Mouse (Mus musculus): ENCODE measurements around the gene Ndufaf7.

Gene Ndufaf7

DNA sequence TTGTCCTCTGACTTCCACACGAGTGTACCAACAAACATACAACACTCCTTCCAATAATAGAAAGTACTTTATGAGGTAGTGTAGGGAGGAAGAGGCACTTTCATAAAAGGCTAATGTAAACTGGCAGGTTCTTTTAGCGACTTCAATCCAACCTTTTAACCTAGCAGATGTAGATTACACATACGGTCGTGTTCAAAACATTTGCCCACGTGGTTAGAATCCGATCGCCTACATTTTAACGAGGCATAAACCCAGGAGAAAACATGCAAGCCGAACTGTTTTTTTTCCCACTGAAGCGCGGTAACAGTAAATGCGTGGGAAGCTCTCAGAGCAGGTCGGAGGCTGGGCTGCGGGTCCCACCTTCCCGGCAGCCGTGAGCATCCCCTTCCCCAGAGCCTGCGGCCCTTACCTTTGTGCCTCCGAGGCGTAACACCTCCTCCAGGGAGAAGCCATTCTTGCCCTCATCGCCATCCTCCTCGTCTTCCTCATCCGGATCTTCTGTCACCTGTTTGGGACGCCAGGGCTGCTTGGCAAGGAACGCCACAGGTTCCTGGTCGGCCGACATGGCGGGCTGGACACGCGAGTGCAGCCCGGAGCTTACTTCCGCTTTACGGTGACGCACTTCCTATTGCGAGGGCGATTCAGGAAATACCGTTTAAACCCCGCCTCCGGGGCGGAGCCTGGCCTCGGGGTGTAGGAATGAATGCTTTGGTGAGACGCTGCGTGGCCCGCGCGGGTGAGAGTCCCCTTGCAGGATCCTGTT is at the start of gene Ndufaf7, which contains the start of gene Cebpz:
Gene Ndufaf7, plus strand, starts transcription at position 671 of the 763 bp plus-strand sequence.
Gene Cebpz, minus strand, starts transcription at position 601 of the 763 bp plus-strand sequence.
- DNase-seq (ENCODE audit: low spot score in 2 of 2): peak; percentile 95 to 97

GRCm38 (mm10) chr17:78888554-78888953 is 48.4 kb upstream of the Ndufaf7 start:
- DNase-seq (ENCODE audit: low spot score in 2 of 2): no peak

GRCm38 (mm10) chr17:78889184-78889583 is 47.8 kb upstream of the Ndufaf7 start:
- DNase-seq (ENCODE audit: low spot score in 2 of 2): no peak

- DNase-seq (ENCODE audit: low spot score in 2 of 2): no peak
Observed at GRCm38 (mm10) chr17:78891020-78891419, 45.9 kb upstream of the Ndufaf7 start.

DNA sequence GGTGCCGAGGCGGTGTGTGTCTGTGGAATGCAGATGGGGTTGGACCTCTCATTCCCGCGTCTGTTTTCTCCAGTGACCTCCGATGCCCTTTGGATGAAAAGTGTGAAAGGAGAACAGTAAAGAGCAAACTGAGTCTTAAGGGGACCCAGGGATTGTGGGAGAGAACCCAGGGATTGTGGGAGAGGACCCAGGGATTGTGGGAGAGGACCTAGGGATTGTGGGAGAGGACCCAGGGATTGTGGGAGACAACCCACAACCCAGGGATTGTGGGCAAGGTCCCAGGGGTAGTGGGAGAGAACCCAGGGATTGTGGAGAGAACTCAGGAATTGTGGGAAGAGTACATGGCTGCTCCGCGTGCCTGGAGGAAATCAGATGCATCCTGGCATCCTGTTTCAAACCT is 41.9 kb upstream of the Ndufaf7 start:
- DNase-seq (ENCODE audit: low spot score in 2 of 2): no peak

- DNase-seq (ENCODE audit: low spot score in 2 of 2): no peak
Observed at GRCm38 (mm10) chr17:78895394-78895793, 41.5 kb upstream of the Ndufaf7 start.

- DNase-seq (ENCODE audit: low spot score in 2 of 2): no peak
Observed at GRCm38 (mm10) chr17:78903158-78903557, 33.8 kb upstream of the Ndufaf7 start.

DNA sequence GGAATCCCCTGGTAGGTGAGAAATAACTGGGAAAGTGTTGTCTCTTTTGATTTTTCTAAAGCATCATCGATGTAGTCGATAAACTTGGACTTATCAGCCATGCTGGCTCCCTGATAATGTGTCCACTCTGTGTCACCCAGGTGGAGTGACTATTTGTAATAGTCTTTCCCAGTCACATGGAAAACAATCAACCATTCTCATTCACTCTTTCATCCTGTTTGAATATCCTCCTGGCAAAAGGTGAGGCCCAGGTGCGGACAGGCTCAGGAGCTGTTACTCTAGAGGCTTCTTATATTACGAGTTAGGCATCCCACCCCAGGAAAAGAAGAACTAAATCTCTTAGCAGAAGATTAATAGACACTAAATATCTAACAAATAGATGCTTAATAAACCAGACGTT is 30.0 kb upstream of the Ndufaf7 start, which contains the start of gene Sult6b1:
Gene Sult6b1, minus strand, starts transcription at position 101 of the 400 bp plus-strand sequence.
- DNase-seq (ENCODE audit: low spot score in 2 of 2): no peak

GRCm38 (mm10) chr17:78909374-78909773 is 27.6 kb upstream of the Ndufaf7 start:
- no peak for DNase-seq (ENCODE audit: low spot score in 2 of 2)

DNA sequence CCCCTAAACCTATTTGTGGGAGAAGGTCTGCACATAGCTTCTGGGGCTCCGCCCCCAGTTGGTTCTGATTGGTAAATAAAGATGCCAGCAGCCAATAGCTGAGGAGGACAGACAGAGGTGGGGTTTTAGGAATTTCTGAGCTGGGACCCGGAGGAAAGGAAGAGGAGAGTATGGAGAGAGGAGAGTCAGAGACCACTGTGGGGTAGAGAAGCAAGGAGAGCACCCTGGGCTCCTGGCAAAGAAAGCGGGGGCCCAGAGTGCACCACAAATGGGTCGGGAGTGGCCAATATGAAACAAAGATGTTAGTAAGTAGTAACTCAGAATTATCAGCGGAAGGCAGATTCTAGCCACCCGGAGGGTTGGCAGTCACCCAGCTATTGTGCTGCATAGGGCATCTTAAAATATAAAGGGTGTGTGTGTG is 24.1 kb upstream of the Ndufaf7 start:
- no peak for DNase-seq (ENCODE audit: low spot score in 2 of 2)

DNA sequence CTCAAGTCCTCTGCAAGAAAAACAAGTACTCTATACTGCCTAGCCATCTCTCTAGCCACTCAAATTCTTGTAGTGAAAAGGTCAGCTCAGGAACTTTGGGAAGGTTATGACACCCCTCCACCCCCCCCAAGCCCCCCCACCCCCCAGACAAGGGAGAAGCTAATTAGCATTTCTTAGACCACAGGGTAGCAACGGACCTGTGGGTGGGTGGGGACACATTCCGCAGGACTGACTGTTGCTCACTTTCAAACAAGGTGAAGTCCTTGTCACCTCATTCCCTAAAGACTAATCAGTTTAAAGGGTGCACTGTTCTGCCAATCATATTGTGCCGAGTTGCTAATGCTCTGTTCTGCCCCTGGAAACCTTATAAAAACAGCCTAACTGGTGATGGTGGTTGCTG is 23.0 kb upstream of the Ndufaf7 start:
- DNase-seq (ENCODE audit: low spot score in 2 of 2): no peak

DNA sequence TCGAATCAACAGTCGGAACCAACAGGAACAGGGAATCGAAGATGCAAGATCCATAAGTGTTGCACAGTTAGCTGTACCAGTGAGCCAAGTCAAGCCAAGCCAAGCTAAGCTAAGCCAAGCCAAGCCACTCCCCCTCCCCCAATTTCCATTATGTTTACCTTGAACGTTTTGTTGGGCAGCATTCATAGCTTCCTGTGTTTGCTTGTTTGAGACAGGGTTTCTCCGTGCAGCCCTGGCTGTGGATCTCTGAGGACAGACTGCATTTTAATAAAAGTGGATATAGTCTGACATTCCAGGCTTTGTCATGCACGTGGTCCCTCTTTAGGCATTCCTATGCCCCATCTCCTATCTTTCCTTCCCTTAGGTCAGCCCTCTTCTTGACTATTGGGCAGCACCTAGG is 21.2 kb upstream of the Ndufaf7 start:
- DNase-seq (ENCODE audit: low spot score in 2 of 2): no peak

DNA sequence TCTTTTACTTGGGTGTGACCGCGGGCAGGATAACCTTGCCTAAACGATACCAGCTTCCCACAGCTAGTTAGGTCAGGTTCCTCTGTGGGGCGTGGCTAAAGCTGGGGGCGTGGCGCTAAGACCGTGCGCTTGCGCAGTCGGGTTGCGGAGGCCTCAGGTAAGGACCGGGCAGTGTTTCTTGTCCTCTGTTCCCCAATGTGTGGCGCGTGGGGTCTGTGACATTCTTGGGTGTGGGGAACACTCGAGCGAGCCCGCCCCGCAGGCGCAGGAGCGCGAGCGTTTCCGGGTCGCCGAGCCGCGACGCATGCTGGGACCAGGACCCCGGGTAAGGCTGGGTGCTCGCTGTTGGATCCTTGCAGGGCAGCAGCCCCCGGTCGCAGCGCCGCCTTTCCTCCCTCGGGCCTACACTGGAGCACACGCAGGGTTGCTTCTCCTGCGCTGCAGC is 20.5 kb upstream of the Ndufaf7 start, which contains the start of gene Cebpzos:
Gene Cebpzos, plus strand, starts transcription at position 132 of the 445 bp plus-strand sequence.
- DNase-seq (ENCODE audit: low spot score in 2 of 2): peak; percentile 81 to 88

- DNase-seq (ENCODE audit: low spot score in 2 of 2): no peak
Observed at GRCm38 (mm10) chr17:78916899-78917298, 20.0 kb upstream of the Ndufaf7 start.

DNA sequence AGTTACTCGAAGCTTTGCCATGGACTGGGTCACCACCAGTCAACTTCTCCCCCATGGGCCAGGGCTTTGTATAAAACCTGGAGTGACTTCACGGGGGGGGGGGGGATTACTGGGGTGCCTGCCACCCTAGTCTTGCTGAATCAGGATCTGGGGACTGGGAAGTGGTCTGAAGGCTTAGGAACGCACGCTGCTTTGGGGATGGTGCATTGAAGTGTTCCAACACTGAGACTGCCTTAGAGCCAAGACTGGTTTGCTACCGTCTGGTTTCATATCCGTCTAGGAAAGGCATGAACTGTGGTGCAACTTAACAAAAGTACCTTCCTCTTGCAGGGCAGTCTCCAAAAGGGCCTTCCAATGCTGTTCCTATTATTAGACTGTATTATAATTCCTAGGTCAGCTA is 19.2 kb upstream of the Ndufaf7 start:
- DNase-seq (ENCODE audit: low spot score in 2 of 2): no peak

- no peak for DNase-seq (ENCODE audit: low spot score in 2 of 2)
Observed at GRCm38 (mm10) chr17:78935857-78936256, 1.1 kb upstream of the Ndufaf7 start.

DNA sequence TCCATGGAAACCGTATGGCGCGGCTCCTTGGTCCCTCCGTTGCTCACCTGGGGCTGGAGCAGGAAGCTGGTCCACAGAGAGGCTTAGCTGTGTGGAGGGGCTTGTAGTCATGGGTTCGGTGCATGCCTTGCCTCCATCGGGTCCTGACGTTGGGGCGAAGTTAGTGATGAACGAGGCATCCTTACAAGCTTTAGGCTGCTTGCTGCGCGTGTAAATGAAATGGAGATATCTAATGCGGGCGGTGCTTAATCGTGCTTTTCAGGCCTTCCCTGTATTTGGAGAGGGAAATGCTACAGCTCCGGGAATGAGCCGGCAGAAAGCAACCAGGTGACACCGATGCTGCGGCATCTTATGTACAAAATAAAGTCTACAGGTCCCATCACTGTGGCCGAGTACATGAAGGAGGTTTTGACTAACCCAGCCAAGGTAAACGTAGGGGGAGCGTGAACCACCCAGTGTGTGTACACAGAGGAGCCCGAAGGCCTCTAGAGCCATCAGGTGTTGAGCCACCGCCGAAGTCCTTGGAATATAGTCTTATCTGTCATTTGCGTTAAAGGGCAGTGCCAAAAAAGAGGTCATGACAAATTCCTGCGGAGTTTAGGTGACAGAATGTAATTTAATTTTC is 405 bp downstream of the Ndufaf7 start:
- DNase-seq (ENCODE audit: low spot score in 2 of 2): no peak

DNA sequence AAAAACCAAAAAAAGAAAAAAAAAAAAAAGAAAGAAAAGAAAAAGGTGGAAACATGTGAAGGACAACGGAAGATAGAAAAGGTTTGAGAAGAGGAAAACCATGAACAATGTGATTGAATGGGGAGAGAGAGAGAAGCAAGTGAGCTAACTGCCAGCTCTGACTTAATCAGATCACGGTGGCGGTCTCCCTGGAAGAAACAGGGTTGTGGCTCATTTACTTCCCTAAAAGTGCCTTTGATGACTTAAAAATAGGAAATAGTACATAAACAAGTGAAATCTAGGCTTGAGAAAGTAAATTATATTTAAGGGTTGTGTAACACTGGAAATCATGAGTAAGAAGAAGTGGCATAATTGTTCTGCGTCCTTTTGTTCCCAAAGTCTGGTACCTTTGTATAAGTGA is 2.0 kb downstream of the Ndufaf7 start:
- DNase-seq (ENCODE audit: low spot score in 2 of 2): no peak

- DNase-seq (ENCODE audit: low spot score in 2 of 2): no peak
Observed at GRCm38 (mm10) chr17:78942579-78942978, 5.6 kb downstream of the Ndufaf7 start.

DNA sequence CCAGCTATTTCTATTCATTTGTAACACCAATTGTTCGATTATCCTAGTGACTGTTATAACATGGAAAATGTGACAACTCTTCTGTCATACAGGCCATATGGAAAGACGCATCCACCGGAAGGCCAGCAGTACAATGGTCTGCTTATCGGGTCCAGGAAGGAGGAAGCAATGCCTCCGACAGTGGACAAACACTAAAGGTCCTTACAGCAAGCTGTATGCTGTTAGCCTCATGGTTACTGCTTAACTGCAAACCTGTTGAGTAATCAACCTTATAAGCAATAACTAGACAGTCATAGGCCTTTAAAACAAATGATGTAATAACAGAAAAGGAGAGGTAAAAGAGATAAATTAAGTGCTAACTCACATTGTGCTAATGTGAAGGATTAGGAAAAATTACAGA is 14.3 kb downstream of the Ndufaf7 start:
- DNase-seq (ENCODE audit: low spot score in 2 of 2): no peak

DNA sequence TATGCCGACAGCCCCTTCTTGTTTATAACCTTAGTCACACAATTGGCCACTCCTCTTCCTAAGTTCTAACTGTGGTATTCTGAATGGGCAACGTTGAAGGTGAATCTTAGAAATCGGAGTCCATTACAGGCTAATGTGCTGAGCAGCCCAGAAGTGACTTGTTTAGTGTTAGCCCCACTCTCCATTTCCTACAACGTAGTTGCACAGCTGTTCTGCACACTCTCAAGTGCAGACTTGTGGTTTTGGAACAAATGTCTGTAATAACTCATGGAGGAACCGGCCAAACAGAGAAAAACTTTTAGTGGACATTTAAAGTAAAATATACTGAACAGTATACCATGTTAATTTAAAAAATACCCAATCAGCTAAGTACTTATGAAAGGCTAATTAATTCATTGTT is 15.1 kb downstream of the Ndufaf7 start:
- no peak for DNase-seq (ENCODE audit: low spot score in 2 of 2)

DNA sequence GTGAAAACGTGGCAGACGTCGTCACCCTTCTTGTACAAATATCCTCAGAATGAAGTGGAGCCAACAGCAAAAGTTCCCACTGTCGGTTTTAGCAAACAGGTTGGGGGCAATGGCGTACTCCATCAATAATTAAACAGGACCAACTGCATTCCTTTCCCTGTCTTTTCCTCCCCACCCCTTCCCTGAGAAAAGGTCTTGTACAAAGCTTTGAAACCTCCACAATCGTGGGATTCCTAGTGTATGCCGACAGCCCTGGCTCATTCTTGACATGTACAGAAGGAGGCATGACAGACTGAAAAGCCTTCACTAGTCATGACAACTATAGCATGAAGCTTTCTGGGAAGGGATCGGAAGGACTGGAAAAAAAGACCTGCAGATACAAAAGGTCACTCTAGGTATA is 16.3 kb downstream of the Ndufaf7 start:
- no peak for DNase-seq (ENCODE audit: low spot score in 2 of 2)

GRCm38 (mm10) chr17:78959473-78959872 is 22.5 kb downstream of the Ndufaf7 start:
- DNase-seq (ENCODE audit: low spot score in 2 of 2): no peak
